Mouse (Mus musculus) midbrain, embryonic 11.5 days (tissue): Measurements from ENCODE around the gene Mcat. TPM values are rescaled to one million over a fixed set of nuclear protein-coding genes. Genes with fewer than 3 reads are reported as not detected.
A peak's percentile ranks its signal among the peaks of the same experiment; 100 is the strongest.

Source experiments
- ATAC-seq: fragments of 200-750 bp; cut with Nextera tagmentation; 2 replicates; pipeline ENCODE4 v1.8.0; 2017; ENCODE audit warnings: moderate TSS enrichment, moderate library complexity; ENCODE audit not compliant: low FRiP score
- DNase-seq: peaks from one replicate; pipeline ENCODE4 v3.0.0; 2015; ENCODE audit warnings: low spot score; ENCODE audit errors: missing footprints
- H3K27ac ChIP-seq: fragments of 300-500 bp; sonication (generic); 2 replicates; pipeline ENCODE4 v1.5.1; 2014; ENCODE audit warnings: low read depth, low read length
- H3K27me3 ChIP-seq: fragments of 300-500 bp; sonication (generic); 2 replicates; pipeline ENCODE4 v1.6.1; 2014; ENCODE audit warnings: mild to moderate bottlenecking, low read length, moderate library complexity, mixed read lengths; ENCODE audit not compliant: control insufficient read depth, insufficient read depth
- H3K36me3 ChIP-seq: fragments of 300-500 bp; sonication (generic); 2 replicates; pipeline ENCODE4 v1.6.1; 2014; ENCODE audit warnings: mild to moderate bottlenecking, low read length, moderate library complexity, mixed read lengths; ENCODE audit not compliant: control insufficient read depth, insufficient read depth
- H3K4me1 ChIP-seq: fragments of 300-500 bp; sonication (generic); 2 replicates; pipeline ENCODE4 v1.6.1; 2014; ENCODE audit warnings: low read length; ENCODE audit not compliant: control insufficient read depth, insufficient read depth
- H3K4me2 ChIP-seq: fragments of 300-500 bp; sonication (generic); 2 replicates; pipeline ENCODE4 v1.6.1; 2014; ENCODE audit warnings: mild to moderate bottlenecking, moderate library complexity
- H3K4me3 ChIP-seq: fragments of 300-500 bp; sonication (generic); 2 replicates; pipeline ENCODE4 v1.5.1; 2014; ENCODE audit warnings: low read depth, low read length
- H3K9ac ChIP-seq: fragments of 300-500 bp; sonication (generic); 2 replicates; pipeline ENCODE4 v1.6.1; 2014; ENCODE audit warnings: low read length
- H3K9me3 ChIP-seq: fragments of 300-500 bp; sonication (generic); 2 replicates; pipeline ENCODE4 v1.6.1; 2016; ENCODE audit warnings: low read length; ENCODE audit not compliant: control insufficient read depth
- WGBS: fragments of 180-500 bp; shearing (Covaris S2); extraction: QIAGEN DNeasy Blood & Tissue Kit; methylation state at CpG from one replicate; pipeline ENCODE4 v1.1.7; 2014; 5-methylcytosine and 5-hydroxymethylcytosine counted together
- polyA plus RNA-seq: library from polyadenylated mRNA; unstranded; fragments of >200 nt; fragmentation: Nextera tagmentation; extraction: Ambion mirVana; gene quantifications from 2 replicates; pipeline ENCODE4 v1.2.1, GENCODE M21; 2014

The Mcat gene
- polyA plus RNA-seq, 1 experiment from 2014 or later, result 36.6 TPM

GRCm38 (mm10) chr15:83534960-83535889, 28.4 kb downstream of the Mcat start:
- H3K4me1 ChIP-seq, result no peaks in the 10 kb centered on the region
- 90% methylated on average over 17 of the region's 17 CpGs for WGBS
- H3K9ac ChIP-seq, result no peak overlapping the region
- ATAC-seq (no peak), DNase-seq (no peak)
- H3K27me3 ChIP-seq, result no peaks in the 10 kb centered on the region
- H3K9me3 ChIP-seq, result no peaks in the 10 kb centered on the region
- no peak overlapping the region for H3K4me2 ChIP-seq
- no peaks in the 10 kb centered on the region for H3K36me3 ChIP-seq
- no peak overlapping the region for H3K27ac ChIP-seq
- H3K4me3 ChIP-seq, result no peak overlapping the region

- Histone ChIP-seq H3K27me3 (peaks cover 9% of the 10 kb centered on the region), H3K9ac (no peak overlapping the region), H3K36me3 (no peaks in the 10 kb centered on the region), H3K4me1 (no peaks in the 10 kb centered on the region), H3K27ac (no peak overlapping the region), H3K4me3 (no peak overlapping the region), H3K4me2 (no peak overlapping the region), H3K9me3 (no peaks in the 10 kb centered on the region)
- 79% methylated on average over 7 of the region's 7 CpGs for WGBS
- no peak for DNase-seq
- ATAC-seq, result no peak
Measured at GRCm38 (mm10) chr15:83532606-83533005, 31.0 kb downstream of the Mcat start.

- Histone ChIP-seq H3K4me3 (no peak overlapping the region), H3K9ac (no peak overlapping the region), H3K9me3 (no peaks in the 10 kb centered on the region), H3K27me3 (peaks cover 15% of the 10 kb centered on the region), H3K4me2 (no peak overlapping the region), H3K4me1 (peaks cover 3% of the 10 kb centered on the region; the same call in 1 of the 2 replicates), H3K36me3 (no peaks in the 10 kb centered on the region), H3K27ac (no peak overlapping the region)
- ATAC-seq, result no peak
- 74% methylated on average over 5 of the region's 5 CpGs for WGBS
- no peak for DNase-seq
Measured at GRCm38 (mm10) chr15:83531961-83532469, 31.6 kb downstream of the Mcat start.

- ATAC-seq (no peak), DNase-seq (no peak)
- H3K9ac ChIP-seq, result no peak overlapping the region
- no peaks in the 10 kb centered on the region for H3K36me3 ChIP-seq
- no peak overlapping the region for H3K4me2 ChIP-seq
- H3K9me3 ChIP-seq, result no peaks in the 10 kb centered on the region
- H3K4me3 ChIP-seq, result no peak overlapping the region
- WGBS, result 82% methylated on average over 6 of the region's 6 CpGs
- peaks cover 25% of the 10 kb centered on the region for H3K27me3 ChIP-seq
- no peak overlapping the region for H3K27ac ChIP-seq
- H3K4me1 ChIP-seq, result peaks cover 10% of the 10 kb centered on the region; the same call in 1 of the 2 replicates
Measured at GRCm38 (mm10) chr15:83530688-83531087, 32.9 kb downstream of the Mcat start.

GRCm38 (mm10) chr15:83530233-83530632, 33.4 kb downstream of the Mcat start:
- no peaks in the 10 kb centered on the region for H3K9me3 ChIP-seq
- DNase-seq, result no peak
- H3K4me2 ChIP-seq, result no peak overlapping the region
- H3K27ac ChIP-seq, result no peak overlapping the region
- H3K4me3 ChIP-seq, result no peak overlapping the region
- H3K4me1 ChIP-seq, result peaks cover 13% of the 10 kb centered on the region; the same call in 1 of the 2 replicates
- H3K36me3 ChIP-seq, result no peaks in the 10 kb centered on the region
- ATAC-seq, result no peak
- H3K9ac ChIP-seq, result no peak overlapping the region
- H3K27me3 ChIP-seq, result peaks cover 28% of the 10 kb centered on the region
- 86% methylated on average over 9 of the region's 9 CpGs for WGBS

GRCm38 (mm10) chr15:83529765-83530164, 33.8 kb downstream of the Mcat start:
- Histone ChIP-seq H3K4me1 (peaks cover 13% of the 10 kb centered on the region; the same call in 1 of the 2 replicates), H3K27me3 (peaks cover 28% of the 10 kb centered on the region), H3K36me3 (no peaks in the 10 kb centered on the region), H3K4me3 (no peak overlapping the region), H3K9ac (no peak overlapping the region), H3K9me3 (no peaks in the 10 kb centered on the region), H3K27ac (no peak overlapping the region), H3K4me2 (no peak overlapping the region)
- ATAC-seq (no peak), DNase-seq (no peak)
- WGBS, result 84% methylated on average over 5 of the region's 5 CpGs

- H3K27me3 ChIP-seq, result peaks cover 28% of the 10 kb centered on the region
- no peaks in the 10 kb centered on the region for H3K36me3 ChIP-seq
- DNase-seq (no peak), ATAC-seq (no peak)
- H3K4me1 ChIP-seq, result peaks cover 13% of the 10 kb centered on the region; the same call in 1 of the 2 replicates
- 77% methylated on average over 4 of the region's 4 CpGs for WGBS
- no peak overlapping the region for H3K27ac ChIP-seq
- no peak overlapping the region for H3K9ac ChIP-seq
- H3K4me3 ChIP-seq, result no peak overlapping the region
- H3K4me2 ChIP-seq, result no peak overlapping the region
- no peaks in the 10 kb centered on the region for H3K9me3 ChIP-seq
Measured at GRCm38 (mm10) chr15:83528892-83529291, 34.7 kb downstream of the Mcat start.

GRCm38 (mm10) chr15:83527747-83528146, 35.8 kb downstream of the Mcat start:
- no peak overlapping the region for H3K27ac ChIP-seq
- no peaks in the 10 kb centered on the region for H3K36me3 ChIP-seq
- ATAC-seq (no peak), DNase-seq (no peak)
- no peak overlapping the region; the same call in 1 of the 2 replicates for H3K4me2 ChIP-seq
- no peak overlapping the region for H3K9ac ChIP-seq
- H3K9me3 ChIP-seq, result no peaks in the 10 kb centered on the region
- H3K4me3 ChIP-seq, result no peak overlapping the region
- peaks cover 20% of the 10 kb centered on the region for H3K4me1 ChIP-seq
- H3K27me3 ChIP-seq, result peaks cover 28% of the 10 kb centered on the region
- 64% methylated on average over 2 of the region's 2 CpGs for WGBS

GRCm38 (mm10) chr15:83527092-83527437, 36.5 kb downstream of the Mcat start:
- DNase-seq (no peak), ATAC-seq (no peak)
- under 1% methylated on average over 26 of the region's 26 CpGs for WGBS
- Histone ChIP-seq H3K4me1 (peaks cover 20% of the 10 kb centered on the region), H3K27me3 (peaks cover 28% of the 10 kb centered on the region), H3K36me3 (no peaks in the 10 kb centered on the region), H3K9ac (peak overlapping the region; percentile 62), H3K27ac (no peak overlapping the region), H3K4me2 (peak overlapping the region; percentile 96), H3K9me3 (no peaks in the 10 kb centered on the region), H3K4me3 (peak overlapping the region; percentile 55)
